Mouse (Mus musculus) G1E (cell line): Measurements from ENCODE around the gene Trmt10c.
"Not testable (repeated sequence)": the region's sequence is repeated elsewhere in the genome, so short reads cannot be mapped to it uniquely, and the experiment has no call there.

ENCODE experiments used
- CTCF ChIP-seq: IDR thresholded peaks from 2 replicates; pipeline ENCODE4 v1.5.1; 2012; ENCODE audit warnings: low read depth, low read length, inconsistent platforms, mixed read lengths
- GATA1 ChIP-seq: IDR thresholded peaks from 2 replicates; pipeline ENCODE4 v1.6.1; 2012; ENCODE audit warnings: borderline replicate concordance, low read length, inconsistent platforms, mixed read lengths
- GATA2 ChIP-seq: IDR thresholded peaks from 2 replicates; pipeline ENCODE4 v1.6.1; 2012; ENCODE audit warnings: low read depth, low read length, inconsistent platforms, borderline replicate concordance
- POLR2AphosphoS5 ChIP-seq: IDR thresholded peaks from 2 replicates; pipeline ENCODE4 v1.6.1; 2012; ENCODE audit warnings: low read depth, low read length, inconsistent platforms; ENCODE audit not compliant: insufficient replicate concordance
- TAL1 ChIP-seq: conservative IDR thresholded peaks from 2 replicates; pipeline ENCODE4 v1.6.1; 2012; ENCODE audit warnings: low read depth, low read length, inconsistent platforms, mixed read lengths

GRCm38 (mm10) chr16:56048038-56048437 lies 10.4 kb upstream of the Trmt10c start, which contains the start of gene Senp7:
- not testable (repeated sequence) for TF ChIP-seq TAL1, CTCF, POLR2AphosphoS5, GATA1, GATA2
